In the genomic region with DNA sequence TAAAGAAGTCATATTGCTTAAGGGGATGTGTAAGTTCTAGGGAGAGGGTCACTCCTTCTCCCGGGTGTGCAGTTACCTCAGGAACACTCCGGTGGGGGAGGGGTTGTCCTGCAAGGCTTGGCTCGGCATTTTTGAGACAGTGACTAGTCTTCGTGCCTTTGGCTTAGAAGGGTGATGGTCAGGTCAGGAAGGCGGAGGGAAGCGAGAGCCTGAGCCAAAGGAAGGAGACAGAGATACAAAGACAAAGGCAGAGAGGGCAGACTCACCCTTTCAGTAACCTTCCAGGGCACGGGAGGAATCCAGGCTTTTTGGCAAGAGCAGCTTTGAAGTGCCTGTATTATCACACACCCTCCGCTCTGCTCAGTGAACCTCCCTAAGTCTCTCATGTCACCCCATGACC, we compare ENCODE assay signal across 9 mouse cellular contexts. TPM values are rescaled to one million over a fixed set of nuclear protein-coding genes. Genes with fewer than 3 reads are reported as not detected.
DNase-seq lines count a peak whose midpoint lies in the region; ATAC-seq and TF ChIP-seq lines count a peak whose summit lies in the region.
"Had no signal": no experiment of that assay in that cellular context is flagged by ENCODE, and none has a peak within 500 bp of the region (broad histone marks: within the 10 kb centered on the region; RNA-seq: fewer than 3 reads in every experiment).

No protein-coding gene starts in this region.

- DNase-seq in MEL (ENCODE audit: low read depth, low spot score): no peak
- DNase-seq in heart, postnatal 4 days: peak; percentile 43
- no peak for DNase-seq in left cerebral cortex, postnatal 25 days (ENCODE audit: low spot score in 2 of 2)
- DNase-seq in urinary bladder, adult 18-20 months (ENCODE audit: low spot score in 2 of 2): no peak

- no peak overlapping the region for H3K9ac ChIP-seq in MEL (ENCODE audit: control insufficient read depth, low read depth, low read length, poor library complexity, severe bottlenecking)
- H3K9ac ChIP-seq in limb, embryonic 15.5 days: no peak overlapping the region
- no peak overlapping the region for H3K9ac ChIP-seq in forebrain, embryonic 12.5 days

- peaks cover 5% of the 10 kb centered on the region for H3K9me3 ChIP-seq in erythroblast, embryonic 14.5 days (ENCODE audit: control insufficient read depth, low read length)
- H3K9me3 ChIP-seq in MEL (replicated peaks; ENCODE audit: insufficient read depth, low read length): no peaks in the 10 kb centered on the region
- no peaks in the 10 kb centered on the region for H3K9me3 ChIP-seq in limb, embryonic 15.5 days
- H3K9me3 ChIP-seq in forebrain, embryonic 12.5 days: no peaks in the 10 kb centered on the region

- no peak for TF ChIP-seq CTCF in MEL (IDR thresholded peaks at IDR 0.05 in 2 of 3, conservative IDR thresholded peaks at IDR 0.05 in 1 of 3; ENCODE audit: control insufficient read depth in 1 of 3, insufficient read depth in 1 of 3, low read depth in 2 of 3, low read length in 3 of 3, poor library complexity in 1 of 3, severe bottlenecking in 1 of 3)

- peak overlapping the region; percentile 39 for H3K27ac ChIP-seq in MEL (ENCODE audit: control insufficient read depth, low read depth, low read length)
- H3K27ac ChIP-seq in limb, embryonic 15.5 days: peak overlapping the region; percentile 96
- H3K27ac ChIP-seq in forebrain, embryonic 12.5 days: no peak overlapping the region

- no peaks in the 10 kb centered on the region for H3K27me3 ChIP-seq in erythroblast, embryonic 14.5 days (ENCODE audit: control insufficient read depth)
- H3K27me3 ChIP-seq in MEL (ENCODE audit: control insufficient read depth in 1 of 2, insufficient read depth in 2 of 2, low read length in 2 of 2): no peaks in the 10 kb centered on the region
- H3K27me3 ChIP-seq in limb, embryonic 15.5 days: no peaks in the 10 kb centered on the region
- peaks cover 26% of the 10 kb centered on the region for H3K27me3 ChIP-seq in forebrain, embryonic 12.5 days

- peaks cover 93% of the 10 kb centered on the region for H3K4me1 ChIP-seq in erythroblast, embryonic 14.5 days (ENCODE audit: control insufficient read depth)
- H3K4me1 ChIP-seq in MEL (ENCODE audit: control insufficient read depth in 1 of 2, insufficient read depth in 2 of 2, low read length in 2 of 2): peaks cover 3 to 57% of the 10 kb centered on the region in 2 experiments; a peak in 3 of 4 replicates
- H3K4me1 ChIP-seq in limb, embryonic 15.5 days: peaks cover 50% of the 10 kb centered on the region
- H3K4me1 ChIP-seq in forebrain, embryonic 12.5 days: peaks cover 32% of the 10 kb centered on the region

- ATAC-seq in erythroblast, adult 5-6 weeks (replicated peaks; ENCODE audit: low FRiP score, poor library complexity, severe bottlenecking): no peak
- no peak for ATAC-seq in limb, embryonic 15.5 days (ENCODE audit: insufficient number of reproducible peaks, low FRiP score, low TSS enrichment, low read depth)
- no peak for ATAC-seq in forebrain, embryonic 12.5 days (ENCODE audit: low FRiP score)
- ATAC-seq: CD4-positive, CD25-positive, alpha-beta regulatory T cell, adult 4 months had no signal

- intact Hi-C loops in left cerebral cortex, postnatal 25 days (cut with DNase I): no loop called here

- no peak for TF ChIP-seq POLR2A in MEL (IDR thresholded peaks at IDR 0.05; ENCODE audit: control insufficient read depth in 1 of 2, insufficient read depth in 1 of 2, low read depth in 1 of 2, low read length in 2 of 2, poor library complexity in 1 of 2)

- peaks cover 25% of the 10 kb centered on the region for H3K36me3 ChIP-seq in erythroblast, embryonic 14.5 days (ENCODE audit: control insufficient read depth)
- H3K36me3 ChIP-seq in MEL (ENCODE audit: control insufficient read depth in 1 of 2, insufficient read depth in 2 of 2, low read length in 2 of 2): peaks cover 0 to 42% of the 10 kb centered on the region in 2 experiments; a peak in 2 of 4 replicates
- H3K36me3 ChIP-seq in limb, embryonic 15.5 days: peaks cover 15% of the 10 kb centered on the region
- H3K36me3 ChIP-seq in forebrain, embryonic 12.5 days (replicated peaks): no peaks in the 10 kb centered on the region

- peak overlapping the region; percentile 1 for H3K4me3 ChIP-seq in erythroblast, embryonic 14.5 days (replicated peaks)
- H3K4me3 ChIP-seq in MEL (ENCODE audit: control insufficient read depth in 1 of 2, insufficient read depth in 1 of 2, low read depth in 2 of 2, low read length in 2 of 2): no peak overlapping the region
- H3K4me3 ChIP-seq in limb, embryonic 15.5 days: no peak overlapping the region
- no peak overlapping the region for H3K4me3 ChIP-seq in forebrain, embryonic 12.5 days (replicated peaks)

- TF ChIP-seq RAD21 in MEL (IDR thresholded peaks at IDR 0.05; ENCODE audit: low read depth, low read length): no peak

- TF ChIP-seq EP300 in MEL (IDR thresholded peaks at IDR 0.05; ENCODE audit: low read depth in 1 of 2, low read length in 2 of 2): no peak

- H3K4me2 ChIP-seq in limb, embryonic 15.5 days: no peak overlapping the region
- no peak overlapping the region for H3K4me2 ChIP-seq in forebrain, embryonic 12.5 days

- WGBS in limb, embryonic 15.5 days: 55% methylated on average over 8 of the region's 8 CpGs
- WGBS in forebrain, embryonic 12.5 days: 37% methylated on average over 8 of the region's 8 CpGs

- H3K79me2 ChIP-seq in MEL (ENCODE audit: control insufficient read depth, insufficient read depth, low read length, poor library complexity): peaks cover 10% of the 10 kb centered on the region

RNA-seq across cellular contexts. Expression of gene Lgals1, which starts 1.4 kb away (rescaled TPM):
- 121 and 168 TPM in 2 replicates for polyA plus RNA-seq in erythroblast, embryonic 14.5 days (2012)
- 46.1 and 56.2 TPM in 2 replicates for total RNA-seq in erythroblast, adult 5-6 weeks (2015; ENCODE audit: low replicate concordance)
- total RNA-seq in erythroblast, adult 5-6 weeks (2017; ENCODE audit: low replicate concordance): 77.5 and 79.0 TPM in 2 replicates
- 974 and 1,054 TPM in 2 replicates for total RNA-seq in MEL (2012; rRNA removed)
- polyA plus RNA-seq in MEL (2012; ENCODE audit: insufficient read depth in 1 of 2, insufficient read length in 2 of 2, low read depth in 1 of 2, low replicate concordance in 2 of 2, missing spikeins in 1 of 2): 1,000 to 10,000 TPM in 1 of 2 experiments, 100 to 1,000 TPM in 1; 646 to 1,010 TPM
- 100 to 1,000 TPM; 465 to 471 TPM for total RNA-seq in heart, postnatal 4 days (2021)
- polyA plus RNA-seq in limb, embryonic 15.5 days (2015; fragmentation: Nextera tagmentation; extraction: Ambion mirVana): 2,795 and 2,816 TPM in 2 replicates
- polyA plus RNA-seq in forebrain, embryonic 12.5 days (2016; fragmentation: Nextera tagmentation; extraction: Ambion mirVana): 216 and 321 TPM in 2 replicates
- 10 to 100 TPM; 19.6 to 21.3 TPM for total RNA-seq in left cerebral cortex, postnatal 25 days (2021)

RNA-seq across cellular contexts. Expression of gene Nol12, which starts 9.6 kb away (rescaled TPM):
- 3.9 and 5.4 TPM in 2 replicates for polyA plus RNA-seq in erythroblast, embryonic 14.5 days (2012)
- total RNA-seq in erythroblast, adult 5-6 weeks (2015; ENCODE audit: low replicate concordance): 1.5 and 6.1 TPM in 2 replicates
- total RNA-seq in erythroblast, adult 5-6 weeks (2017; ENCODE audit: low replicate concordance): 7.6 and 10.7 TPM in 2 replicates
- 39.0 and 40.8 TPM in 2 replicates for total RNA-seq in MEL (2012; rRNA removed)
- 100 to 1,000 TPM in 1 of 2 experiments, not detected in 1; 127 TPM for polyA plus RNA-seq in MEL (2012; ENCODE audit: insufficient read depth in 1 of 2, insufficient read length in 2 of 2, low read depth in 1 of 2, low replicate concordance in 2 of 2, missing spikeins in 1 of 2)
- total RNA-seq in heart, postnatal 4 days (2021): 10 to 100 TPM; 20.2 to 22.6 TPM
- 53.2 and 55.2 TPM in 2 replicates for polyA plus RNA-seq in limb, embryonic 15.5 days (2015; fragmentation: Nextera tagmentation; extraction: Ambion mirVana)
- polyA plus RNA-seq in forebrain, embryonic 12.5 days (2016; fragmentation: Nextera tagmentation; extraction: Ambion mirVana): 53.5 and 56.4 TPM in 2 replicates
- 10 to 100 TPM; 37.7 to 37.9 TPM for total RNA-seq in left cerebral cortex, postnatal 25 days (2021)

RNA-seq across cellular contexts. Expression of gene Pdxp, which starts 11.4 kb away (rescaled TPM):
- 2.1 and 3.0 TPM in 2 replicates for polyA plus RNA-seq in erythroblast, embryonic 14.5 days (2012)
- total RNA-seq in erythroblast, adult 5-6 weeks (2015; ENCODE audit: low replicate concordance): 2.7 and 9.4 TPM in 2 replicates
- not detected in 2 replicates for total RNA-seq in erythroblast, adult 5-6 weeks (2017; ENCODE audit: low replicate concordance)
- total RNA-seq in MEL (2012; rRNA removed): 16.7 and 21.5 TPM in 2 replicates
- polyA plus RNA-seq in MEL (2012; ENCODE audit: insufficient read depth in 1 of 2, insufficient read length in 2 of 2, low read depth in 1 of 2, low replicate concordance in 2 of 2, missing spikeins in 1 of 2): 10 to 100 TPM in 1 of 2 experiments, not detected in 1; 25.4 TPM
- total RNA-seq in heart, postnatal 4 days (2021): 1 to 10 TPM; 9.3 to 9.4 TPM
- polyA plus RNA-seq in limb, embryonic 15.5 days (2015; fragmentation: Nextera tagmentation; extraction: Ambion mirVana): 13.0 and 15.0 TPM in 2 replicates
- polyA plus RNA-seq in forebrain, embryonic 12.5 days (2016; fragmentation: Nextera tagmentation; extraction: Ambion mirVana): 51.7 and 53.6 TPM in 2 replicates
- 100 to 1,000 TPM; 165 to 180 TPM for total RNA-seq in left cerebral cortex, postnatal 25 days (2021)

RNA-seq across cellular contexts. Expression of gene Triobp, which starts 22.4 kb away (rescaled TPM):
- 19.1 and 20.3 TPM in 2 replicates for polyA plus RNA-seq in erythroblast, embryonic 14.5 days (2012)
- 42.6 and 43.6 TPM in 2 replicates for total RNA-seq in erythroblast, adult 5-6 weeks (2015; ENCODE audit: low replicate concordance)
- total RNA-seq in erythroblast, adult 5-6 weeks (2017; ENCODE audit: low replicate concordance): 16.3 and 20.9 TPM in 2 replicates
- total RNA-seq in MEL (2012; rRNA removed): 18.4 and 21.3 TPM in 2 replicates
- 10 to 100 TPM in 1 of 2 experiments, not detected in 1; 31.3 TPM for polyA plus RNA-seq in MEL (2012; ENCODE audit: insufficient read depth in 1 of 2, insufficient read length in 2 of 2, low read depth in 1 of 2, low replicate concordance in 2 of 2, missing spikeins in 1 of 2)
- total RNA-seq in heart, postnatal 4 days (2021): 10 to 100 TPM; 59.0 to 68.2 TPM
- polyA plus RNA-seq in limb, embryonic 15.5 days (2015; fragmentation: Nextera tagmentation; extraction: Ambion mirVana): 54.8 and 59.2 TPM in 2 replicates
- polyA plus RNA-seq in forebrain, embryonic 12.5 days (2016; fragmentation: Nextera tagmentation; extraction: Ambion mirVana): 40.4 and 46.9 TPM in 2 replicates
- 10 to 100 TPM; 16.4 to 16.8 TPM for total RNA-seq in left cerebral cortex, postnatal 25 days (2021)

RNA-seq across cellular contexts. Expression of gene Sh3bp1, which starts 25.6 kb away (rescaled TPM):
- polyA plus RNA-seq in erythroblast, embryonic 14.5 days (2012): 13.6 and 16.2 TPM in 2 replicates
- total RNA-seq in erythroblast, adult 5-6 weeks (2015; ENCODE audit: low replicate concordance): 13.6 and 15.2 TPM in 2 replicates
- 4.5 and 8.8 TPM in 2 replicates for total RNA-seq in erythroblast, adult 5-6 weeks (2017; ENCODE audit: low replicate concordance)
- 17.1 and 21.0 TPM in 2 replicates for total RNA-seq in MEL (2012; rRNA removed)
- 10 to 100 TPM in 1 of 2 experiments, not detected in 1; 80.2 TPM for polyA plus RNA-seq in MEL (2012; ENCODE audit: insufficient read depth in 1 of 2, insufficient read length in 2 of 2, low read depth in 1 of 2, low replicate concordance in 2 of 2, missing spikeins in 1 of 2)
- total RNA-seq in heart, postnatal 4 days (2021): 10 to 100 TPM in 1 of 2 experiments, 1 to 10 TPM in 1; 7.7 to 11.1 TPM
- 55.2 and 61.1 TPM in 2 replicates for polyA plus RNA-seq in limb, embryonic 15.5 days (2015; fragmentation: Nextera tagmentation; extraction: Ambion mirVana)
- polyA plus RNA-seq in forebrain, embryonic 12.5 days (2016; fragmentation: Nextera tagmentation; extraction: Ambion mirVana): 10.3 TPM in 2 replicates
- 10 to 100 TPM; 20.4 to 24.3 TPM for total RNA-seq in left cerebral cortex, postnatal 25 days (2021)

Comparison
In these comparisons a context has a peak if more than half of its experiments do, and no peak if none do; other contexts are left out.
1. RNA of gene Lgals1, which starts 1.4 kb away (total RNA-seq): 974 to 1,054 TPM in MEL and 465 to 471 TPM in heart, postnatal 4 days; 46.1 to 79.0 TPM in erythroblast, adult 5-6 weeks and 19.6 to 21.3 TPM in left cerebral cortex, postnatal 25 days; every median in the first group is over 4 times any median in the second.